Mouse (Mus musculus) spleen, postnatal 36 days (tissue): ENCODE data around the gene Mroh2a.

ENCODE experiments used
- DNase-seq, 2 experiments: peaks; one replicate each; pipeline ENCODE4 v3.0.0; 2022; ENCODE audit warnings: low spot score in 2 of 2, mixed read lengths in 1 of 2

Gene Mroh2a

DNA sequence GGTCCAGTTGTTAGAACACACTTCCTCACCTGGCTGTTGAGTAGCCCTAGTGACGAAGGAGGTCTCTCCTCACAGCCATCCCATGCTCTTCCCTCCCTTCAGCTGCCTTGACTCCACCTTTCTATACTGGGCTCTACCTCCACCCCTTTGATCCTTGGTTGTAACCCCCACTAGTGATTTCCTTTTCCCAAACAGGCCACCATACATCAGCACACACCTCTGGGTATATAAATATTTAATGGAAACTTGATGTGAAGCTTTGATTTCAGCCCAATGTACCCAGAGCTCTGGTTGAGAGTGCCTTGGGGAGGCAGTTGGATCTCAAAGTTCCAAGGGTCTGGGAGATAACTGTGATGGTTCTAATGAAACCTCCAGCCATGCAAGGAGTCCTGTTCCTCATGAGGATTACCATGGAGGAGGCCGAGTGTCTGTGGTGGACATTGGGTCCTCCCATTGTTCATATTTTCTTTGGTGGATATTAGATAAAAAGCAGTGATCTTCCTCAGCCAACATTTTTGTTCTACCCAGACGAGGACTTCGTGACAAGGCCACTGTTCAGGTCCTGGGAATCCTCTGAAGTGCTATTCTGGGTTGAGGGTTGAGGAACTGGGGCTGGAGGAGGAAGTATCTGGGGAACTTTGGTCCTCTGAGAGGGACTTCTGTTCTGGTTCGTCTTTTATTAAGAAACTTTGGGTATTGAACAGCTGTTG is at the start of gene Mroh2a:
TSS of gene Mroh2a (plus strand) at position 317 of the 710 bp plus-strand sequence.
- no peak for DNase-seq

DNA sequence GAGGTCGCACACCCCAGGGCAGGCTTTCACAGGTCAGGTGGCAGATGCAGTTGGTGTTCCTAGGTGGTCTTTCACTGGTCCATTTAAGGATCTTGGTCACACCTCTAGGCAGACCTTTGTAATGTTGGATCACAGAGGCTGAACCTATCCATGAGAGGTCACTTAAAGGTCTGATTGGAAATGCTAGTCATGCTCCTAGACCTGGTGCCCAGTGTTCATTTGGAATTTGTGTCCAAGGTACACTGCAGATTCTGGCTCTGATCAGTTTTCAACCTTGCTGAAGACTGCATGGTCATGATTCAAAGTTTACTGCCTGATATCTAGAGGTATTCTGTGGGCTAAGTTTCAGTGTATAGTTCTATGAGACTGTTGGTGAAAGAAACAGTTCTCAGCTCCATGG is 47.1 kb upstream of the Mroh2a start:
- DNase-seq: no peak

DNA sequence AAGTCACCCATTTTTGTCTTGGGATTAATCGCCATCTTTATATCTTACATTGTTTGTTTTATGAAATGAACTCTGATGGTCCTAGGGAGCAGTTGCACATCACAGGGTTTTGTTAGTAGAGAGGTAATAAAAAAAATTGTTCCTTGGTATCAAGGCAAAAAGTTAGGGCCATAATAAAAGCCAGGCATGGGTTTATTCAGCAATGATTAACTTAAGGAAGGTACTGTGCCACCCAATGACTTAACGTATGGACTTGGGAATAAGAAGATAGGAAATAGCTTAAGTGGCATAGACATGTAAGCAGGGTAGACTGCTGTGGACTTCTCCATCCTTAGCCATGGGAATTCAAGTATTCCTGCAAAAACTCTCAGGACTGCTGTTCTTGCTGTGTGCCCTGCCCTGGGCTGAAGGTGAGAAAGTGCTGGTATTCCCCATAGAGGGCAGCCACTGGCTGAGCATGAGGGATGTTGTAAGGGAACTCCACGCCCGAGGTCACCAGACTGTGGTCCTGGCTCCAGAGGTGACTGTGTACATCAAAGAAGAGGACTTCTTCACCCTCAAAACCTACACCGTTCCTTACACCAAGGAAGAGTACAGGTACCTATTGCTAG is 40.4 kb upstream of the Mroh2a start:
- DNase-seq: no peak

DNA sequence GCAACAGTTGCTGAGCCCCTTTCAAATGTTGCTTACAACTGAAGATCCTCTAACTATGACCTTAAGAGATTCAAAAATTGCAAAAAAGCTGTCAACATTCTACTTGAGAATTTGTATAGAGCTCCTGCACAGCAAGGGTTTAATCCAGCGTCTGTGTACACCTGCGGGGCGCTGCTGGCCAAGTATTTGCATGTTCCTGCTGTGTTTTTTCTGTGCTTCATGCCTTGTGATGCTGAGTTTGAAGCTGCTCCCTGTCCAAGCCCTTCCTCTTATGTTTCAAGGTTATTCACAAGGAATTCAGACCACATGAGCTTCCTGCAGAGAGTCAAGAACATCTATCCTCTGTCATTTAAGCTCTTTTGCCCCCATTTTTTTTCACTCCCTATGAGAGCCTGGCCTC is 34.6 kb upstream of the Mroh2a start:
- no peak for DNase-seq

DNA sequence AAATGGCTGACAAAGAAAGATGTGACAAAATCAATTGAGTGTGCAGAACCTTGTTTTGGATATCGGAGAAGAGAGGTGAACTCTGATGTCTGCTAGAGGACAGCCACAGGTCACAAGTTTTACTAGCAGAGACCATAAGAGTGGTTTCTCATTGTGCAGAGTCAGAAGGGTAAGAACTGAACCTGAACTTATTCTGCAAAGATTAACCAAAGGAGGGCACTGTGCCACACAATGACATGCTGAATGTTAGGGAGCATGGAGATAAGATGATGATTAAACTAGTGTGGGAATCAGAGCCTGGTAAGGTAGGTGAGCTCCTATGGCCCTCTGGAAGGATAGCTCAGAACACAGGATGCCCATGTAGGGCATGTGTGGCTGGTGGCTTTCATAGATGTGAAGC is 31.1 kb upstream of the Mroh2a start:
- no peak for DNase-seq

DNA sequence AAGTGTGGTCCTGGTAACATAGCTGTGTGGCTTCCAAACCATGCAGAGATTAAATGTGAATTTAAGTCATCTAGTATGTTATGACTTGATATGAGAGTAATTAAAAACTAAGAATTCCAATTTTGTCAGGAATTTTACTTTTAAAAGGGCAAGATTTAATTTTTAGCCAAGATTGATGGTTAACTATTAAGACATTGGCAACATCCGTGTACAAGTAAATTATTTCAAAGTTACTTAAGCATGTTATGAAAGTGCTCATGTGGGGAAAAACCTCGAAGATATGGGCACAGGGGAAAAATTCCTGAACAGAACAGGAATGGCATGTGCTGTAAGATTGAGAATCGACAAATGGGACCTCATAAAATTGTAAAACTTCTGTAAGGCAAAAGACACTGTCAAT is 29.3 kb upstream of the Mroh2a start:
- no peak for DNase-seq

DNA sequence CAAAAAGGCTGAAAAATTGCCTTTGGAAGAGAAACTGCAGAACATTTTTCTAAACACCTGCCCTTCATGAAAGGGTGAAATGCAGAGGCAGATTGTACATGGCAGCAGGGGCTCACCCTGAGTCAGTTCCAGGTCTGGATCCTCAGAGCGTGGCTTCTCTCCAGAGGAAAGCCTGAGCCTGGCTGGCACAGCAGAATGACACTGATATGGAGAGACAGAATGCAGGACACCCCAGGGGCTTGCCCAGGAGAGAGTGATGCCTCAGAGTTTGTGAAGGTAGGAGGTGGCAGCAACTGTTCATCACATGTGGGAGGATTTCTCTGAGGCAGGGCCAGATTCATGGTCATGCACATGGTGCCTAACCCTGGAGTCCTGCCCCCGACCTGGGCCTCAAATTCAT is 26.8 kb upstream of the Mroh2a start:
- no peak for DNase-seq

DNA sequence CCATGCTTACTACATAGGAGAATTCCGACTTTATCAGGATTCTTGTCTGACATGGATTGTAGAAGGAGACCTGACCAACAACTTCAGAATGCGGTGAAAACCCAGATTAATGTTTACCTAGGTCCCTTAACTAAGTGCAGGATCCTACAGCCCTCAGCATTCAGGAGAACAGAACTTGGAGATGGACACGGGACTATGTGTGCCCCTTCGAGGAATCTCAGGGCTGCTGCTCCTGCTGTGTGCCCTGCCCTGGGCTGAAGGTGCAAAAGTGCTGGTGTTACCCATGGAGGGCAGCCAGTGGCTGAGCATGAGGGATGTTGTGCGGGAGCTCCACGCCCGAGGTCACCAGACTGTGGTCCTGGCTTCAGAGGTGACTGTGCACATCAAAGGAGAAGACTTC is 26.3 kb upstream of the Mroh2a start, which contains the start of gene Ugt1a2:
TSS of gene Ugt1a2 (plus strand) at position 146 of the 400 bp plus-strand sequence.
- DNase-seq: no peak

DNA sequence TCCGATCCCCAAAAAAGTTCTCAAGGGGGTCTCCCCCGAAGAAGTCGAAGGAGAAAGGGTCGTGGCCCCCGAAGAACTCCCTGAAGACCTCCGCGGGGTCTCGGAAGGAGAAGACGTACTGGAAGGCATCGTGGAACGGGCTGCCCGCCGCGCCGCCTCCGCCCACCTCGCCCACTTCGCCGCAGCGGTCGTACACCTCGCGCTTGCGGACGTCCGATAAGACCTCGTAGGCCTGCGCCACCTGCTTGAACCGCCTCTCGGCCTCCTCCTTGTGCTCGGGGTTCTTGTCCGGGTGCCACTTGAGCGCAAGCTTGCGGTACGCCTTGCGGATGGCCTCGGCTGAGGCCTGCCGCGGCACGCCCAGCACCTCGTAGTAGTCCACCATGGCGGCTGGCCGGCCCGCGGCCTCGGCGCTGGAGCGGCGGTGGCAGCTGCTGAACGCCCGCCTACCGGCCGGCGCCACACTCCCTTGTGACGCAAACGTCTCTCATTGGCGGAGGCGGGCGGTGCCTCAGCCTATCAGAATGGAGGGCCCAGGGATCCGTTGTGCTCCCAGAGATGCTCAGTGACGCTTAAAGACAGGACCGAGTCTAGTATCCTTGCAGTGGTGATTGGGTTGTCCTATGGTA is 21.4 kb upstream of the Mroh2a start, which contains the start of gene Dnajb3:
TSS of gene Dnajb3 (minus strand) at position 489 of the 629 bp plus-strand sequence.
- peak; percentile 72 to 76 for DNase-seq

DNA sequence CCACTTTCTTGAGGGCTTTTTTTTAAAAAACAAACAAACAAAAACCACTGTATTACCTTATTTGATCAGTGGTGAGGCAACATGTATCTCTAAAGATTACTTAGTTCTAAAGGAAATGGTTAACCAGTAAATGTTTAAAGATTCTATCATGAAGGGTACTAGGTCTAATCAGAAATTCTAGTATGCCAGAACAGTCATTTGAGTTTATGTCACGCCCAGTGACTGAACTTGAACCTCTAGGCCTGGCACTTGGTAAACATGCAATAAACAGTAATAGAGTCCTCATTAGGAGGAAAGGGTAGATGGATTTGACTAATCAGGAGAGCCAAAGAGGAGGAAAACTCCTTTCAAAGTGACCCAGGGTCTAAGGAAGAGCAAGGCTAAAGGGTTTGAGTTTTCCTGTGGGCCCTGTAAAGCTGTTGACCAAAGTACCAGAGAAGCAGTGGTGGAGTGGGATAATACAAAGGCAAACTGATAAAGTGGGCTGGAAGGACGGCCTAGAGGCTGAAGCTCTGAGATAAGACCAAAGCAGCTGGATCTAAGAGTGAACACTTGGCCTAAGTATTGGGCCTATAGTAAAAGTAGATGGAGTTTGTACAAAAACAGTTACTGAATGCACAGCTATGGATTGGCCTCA is 19.8 kb upstream of the Mroh2a start:
- DNase-seq: peak; percentile 9 to 53

DNA sequence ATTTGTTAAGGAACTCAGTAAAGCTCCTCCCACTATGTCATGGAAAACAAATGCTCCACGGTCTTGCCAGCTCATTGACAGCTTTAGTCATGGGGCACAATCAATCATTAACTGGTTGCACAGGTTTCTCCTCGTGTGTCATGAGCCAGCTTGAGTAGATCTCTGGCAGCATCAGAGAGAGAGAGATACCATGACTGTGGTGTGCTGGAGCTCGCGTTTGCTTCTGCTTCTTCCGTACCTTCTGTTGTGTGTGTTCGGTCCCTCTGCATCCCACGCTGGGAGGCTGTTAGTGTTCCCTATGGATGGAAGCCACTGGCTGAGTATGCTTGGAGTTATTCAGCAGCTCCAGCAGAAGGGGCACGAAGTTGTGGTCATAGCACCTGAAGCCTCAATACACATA is 15.0 kb upstream of the Mroh2a start, which contains the start of gene Ugt1a1:
TSS of gene Ugt1a1 (plus strand) at position 148 of the 400 bp plus-strand sequence.
- peak; percentile 4 to 12 for DNase-seq

DNA sequence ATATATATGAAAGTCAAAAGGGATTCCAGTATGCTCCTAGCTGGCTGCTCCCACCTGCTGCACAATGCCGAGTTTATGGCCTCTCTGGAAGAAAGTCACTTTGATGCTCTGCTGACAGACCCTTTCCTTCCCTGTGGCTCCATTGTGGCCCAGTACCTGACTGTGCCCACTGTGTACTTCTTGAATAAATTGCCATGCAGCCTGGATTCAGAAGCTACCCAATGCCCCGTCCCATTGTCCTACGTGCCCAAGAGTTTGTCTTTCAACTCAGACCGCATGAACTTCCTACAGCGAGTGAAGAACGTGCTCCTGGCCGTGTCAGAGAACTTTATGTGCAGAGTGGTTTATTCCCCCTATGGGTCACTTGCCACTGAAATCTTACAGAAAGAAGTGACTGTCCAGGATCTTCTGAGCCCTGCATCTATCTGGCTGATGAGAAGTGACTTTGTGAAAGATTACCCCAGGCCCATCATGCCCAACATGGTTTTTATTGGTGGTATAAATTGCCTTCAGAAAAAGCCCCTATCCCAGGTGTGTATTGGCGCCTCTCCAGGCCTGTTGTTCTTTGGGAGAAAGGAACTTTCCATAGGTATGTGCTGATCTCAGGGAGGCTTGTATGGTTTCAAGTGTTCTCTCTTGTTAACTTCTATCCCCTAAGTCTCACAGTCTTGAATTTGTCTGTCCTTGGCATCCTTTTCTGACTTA is 14.3 kb upstream of the Mroh2a start:
- peak in 1 of 2 experiments; percentile 2 for DNase-seq

DNA sequence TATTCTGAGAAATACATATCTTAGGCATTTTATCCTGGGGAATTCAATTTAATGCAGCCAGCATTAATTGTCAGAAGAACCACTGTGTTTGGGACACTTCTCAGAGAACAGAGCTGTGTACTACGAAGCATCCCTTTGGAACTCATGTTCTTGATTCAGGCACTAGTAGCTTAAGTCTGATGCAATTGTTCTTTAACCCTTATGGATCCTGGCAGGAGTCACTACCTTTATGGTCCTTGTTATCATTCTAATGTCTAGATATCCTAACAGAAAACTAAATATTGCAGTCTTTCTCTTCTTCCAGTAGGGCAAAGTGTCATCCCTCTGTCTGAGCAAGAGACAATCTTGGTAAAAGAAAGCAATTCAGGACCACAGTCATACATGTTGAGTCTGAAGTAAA is 13.7 kb upstream of the Mroh2a start:
- no peak for DNase-seq

DNA sequence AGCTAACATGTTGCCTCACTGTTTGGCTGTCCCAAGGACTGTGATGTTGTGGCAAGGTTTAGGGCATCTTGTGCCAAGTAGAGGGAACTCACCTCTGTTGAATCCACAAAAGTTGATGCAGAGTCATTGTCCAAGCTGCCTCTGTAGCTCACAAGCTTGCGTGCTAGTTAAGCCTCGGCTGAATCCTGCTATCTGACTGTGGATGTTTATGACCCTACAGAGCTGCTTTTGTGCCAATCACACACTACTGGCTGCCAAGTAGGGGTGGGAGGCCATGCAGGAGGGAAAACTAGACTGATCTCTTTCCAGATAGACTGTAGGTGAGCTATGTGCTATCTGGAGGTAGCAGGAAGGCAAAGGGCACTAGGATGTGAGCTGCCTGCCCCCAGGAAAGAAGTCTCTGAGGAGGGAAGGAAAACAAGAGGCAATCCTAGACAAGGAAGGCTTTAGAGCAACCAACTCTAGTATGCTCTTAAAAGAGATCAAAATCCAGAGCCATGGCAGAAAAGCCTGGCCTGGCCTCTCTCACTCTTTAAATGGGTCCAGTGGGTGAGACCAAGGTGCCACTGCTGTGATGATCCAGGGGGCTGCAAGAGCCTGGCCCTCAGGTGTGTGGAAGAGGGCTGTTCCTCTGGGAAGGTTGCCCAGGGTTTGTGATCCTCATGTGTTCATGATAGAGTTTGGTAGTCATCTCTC is 12.9 kb upstream of the Mroh2a start:
- peak; percentile 10 to 11 for DNase-seq

DNA sequence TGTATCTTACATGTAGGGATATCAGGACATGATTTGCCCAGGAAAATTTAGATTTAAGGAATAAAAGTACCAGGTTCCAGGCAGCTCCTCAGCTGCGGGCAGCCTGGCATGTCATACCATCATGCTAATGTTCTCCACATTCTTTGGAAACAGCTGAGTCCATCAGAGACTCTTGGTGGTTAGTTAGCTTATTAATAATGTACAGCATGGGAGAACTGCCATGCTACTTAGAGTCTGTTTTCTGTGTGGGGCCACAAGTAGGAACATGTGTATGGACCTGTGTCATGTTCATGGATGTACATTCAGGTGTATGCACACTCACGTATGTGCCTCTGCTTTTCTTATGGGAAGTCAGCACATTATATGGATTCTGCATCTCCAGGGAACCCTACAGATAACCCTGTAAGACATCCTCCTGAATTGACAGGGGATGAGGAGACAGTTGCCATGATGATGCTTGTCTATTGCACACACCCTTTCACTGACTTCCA is 12.3 kb upstream of the Mroh2a start:
- DNase-seq: no peak

DNA sequence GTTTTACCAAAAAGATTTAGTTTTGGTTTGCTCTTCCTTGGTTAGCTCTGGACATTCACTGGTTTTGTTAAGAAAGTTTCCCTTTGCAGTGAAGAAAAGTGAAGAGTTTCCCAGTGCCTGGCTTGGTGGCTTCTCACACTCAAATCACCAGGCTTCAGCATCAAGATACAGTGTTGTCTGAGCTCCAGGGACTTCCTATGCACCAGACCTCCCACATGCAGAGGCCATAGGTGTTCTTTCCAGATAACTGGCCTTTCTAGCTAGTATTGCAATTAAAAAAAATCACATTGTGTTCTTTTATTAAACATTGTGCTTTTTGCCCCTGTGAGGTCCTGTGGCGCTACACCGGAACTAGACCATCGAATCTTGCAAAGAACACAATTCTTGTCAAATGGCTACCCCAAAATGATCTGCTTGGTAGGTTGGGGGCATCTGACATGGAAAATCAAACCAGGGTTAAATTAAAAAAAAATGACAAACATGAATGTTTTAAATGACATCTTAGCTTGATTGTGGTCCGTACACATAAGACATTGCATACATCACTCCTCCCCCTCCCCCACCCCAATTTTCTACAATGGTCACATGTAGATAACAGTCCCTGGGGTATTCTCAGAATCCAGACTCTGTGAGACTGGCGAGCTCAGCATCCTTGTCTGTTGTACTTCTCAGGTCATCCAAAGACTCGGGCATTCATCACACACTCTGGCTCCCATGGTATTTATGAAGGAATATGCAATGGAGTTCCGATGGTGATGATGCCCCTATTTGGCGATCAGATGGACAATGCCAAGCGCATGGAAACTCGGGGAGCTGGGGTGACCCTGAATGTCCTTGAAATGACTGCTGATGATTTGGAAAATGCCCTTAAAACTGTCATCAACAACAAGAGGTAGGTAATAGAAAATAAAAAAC is 11.1 kb upstream of the Mroh2a start:
- DNase-seq: peak in 1 of 2 experiments; percentile 8

DNA sequence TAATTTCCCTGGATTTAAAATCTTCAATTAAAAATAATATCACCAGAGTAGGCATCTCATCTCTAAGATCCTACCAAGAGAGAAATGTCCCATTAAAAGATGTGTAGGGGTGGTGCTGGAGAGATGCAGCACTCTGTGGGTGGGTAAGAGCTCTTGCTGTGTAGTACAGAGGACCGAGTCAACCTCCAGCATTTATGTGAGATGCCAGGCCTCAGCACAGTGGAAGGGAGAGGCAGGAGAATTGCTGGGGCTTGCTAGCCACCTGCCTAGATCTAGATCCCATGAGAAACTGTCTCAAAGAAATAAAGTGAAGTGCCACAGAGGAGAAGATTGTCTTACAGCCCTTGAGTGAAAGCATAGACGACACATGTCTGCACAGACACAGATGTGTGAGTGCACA is 10.2 kb upstream of the Mroh2a start:
- no peak for DNase-seq

DNA sequence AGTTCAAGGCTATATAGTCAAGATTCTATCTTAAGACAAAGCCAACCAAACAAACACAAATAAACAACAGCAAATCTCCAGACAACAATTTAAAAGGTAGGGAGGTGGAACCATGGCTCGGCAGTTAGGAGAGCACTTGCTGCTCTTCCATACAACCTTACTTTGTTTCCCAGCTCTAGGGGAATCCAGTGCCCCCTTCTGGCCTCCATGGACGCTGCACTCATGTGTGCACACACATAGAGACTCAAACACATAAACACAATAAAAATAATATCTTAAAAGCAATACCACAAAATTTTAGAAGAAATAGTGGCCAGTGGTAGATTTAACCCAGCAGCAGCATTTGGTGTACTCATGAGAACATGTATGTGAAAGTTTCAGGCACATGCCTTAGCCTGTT is 9.6 kb upstream of the Mroh2a start:
- peak in 1 of 2 experiments; percentile 5 for DNase-seq

DNA sequence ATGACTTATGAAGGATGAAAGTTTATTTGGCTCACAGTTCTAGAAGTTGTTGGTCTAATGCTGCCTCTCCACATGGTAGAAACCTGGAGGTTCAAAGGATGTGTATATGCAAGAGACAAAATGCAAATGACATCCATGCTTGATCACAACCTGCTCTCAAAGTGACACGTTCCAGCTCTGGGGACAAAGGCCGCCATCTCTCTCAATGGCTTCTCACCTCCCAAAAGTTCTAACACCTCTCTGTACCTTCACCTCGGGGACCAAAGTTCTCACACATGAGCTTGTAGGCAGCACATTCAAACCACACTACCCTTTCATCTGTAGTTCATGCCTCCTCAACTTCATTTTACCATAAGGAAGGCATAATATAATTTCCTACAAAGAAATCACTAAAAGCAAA is 9.2 kb upstream of the Mroh2a start:
- DNase-seq: peak in 1 of 2 experiments; percentile 5

DNA sequence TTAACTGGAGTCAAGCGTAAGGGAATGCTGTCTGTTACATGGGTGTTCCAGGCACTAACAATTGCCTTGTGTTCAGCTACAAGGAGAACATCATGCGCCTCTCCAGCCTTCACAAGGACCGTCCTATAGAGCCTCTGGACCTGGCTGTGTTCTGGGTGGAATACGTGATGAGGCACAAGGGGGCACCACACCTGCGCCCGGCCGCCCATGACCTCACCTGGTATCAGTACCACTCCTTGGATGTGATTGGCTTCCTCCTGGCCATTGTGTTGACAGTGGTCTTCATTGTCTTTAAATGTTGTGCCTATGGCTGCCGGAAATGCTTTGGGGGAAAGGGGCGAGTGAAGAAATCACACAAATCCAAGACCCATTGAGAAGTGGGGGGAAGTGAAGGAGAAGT is 8.7 kb upstream of the Mroh2a start:
- DNase-seq: peak in 1 of 2 experiments; percentile 11
